Mouse (Mus musculus) lung, postnatal 10 days (tissue): ENCODE data around the gene Cyb561d2.

Experiments
- DNase-seq: peaks from one replicate; pipeline ENCODE4 v3.0.0; 2021

Gene Cyb561d2

GRCm38 (mm10) chr9:107571534-107572326, 29.7 kb upstream of the Cyb561d2 start:
- DNase-seq = peak; percentile 56

GRCm38 (mm10) chr9:107570845-107571244, 28.9 kb upstream of the Cyb561d2 start:
- no peak for DNase-seq

- no peak for DNase-seq
Observed at GRCm38 (mm10) chr9:107570016-107570415, 28.0 kb upstream of the Cyb561d2 start.

GRCm38 (mm10) chr9:107569270-107569669, 27.3 kb upstream of the Cyb561d2 start:
- DNase-seq = no peak

- peak; percentile 92 for DNase-seq
Observed at GRCm38 (mm10) chr9:107568331-107569261, 26.6 kb upstream of the Cyb561d2 start.

- DNase-seq = peak; percentile 76
Observed at GRCm38 (mm10) chr9:107567702-107568319, 25.8 kb upstream of the Cyb561d2 start, which contains the start of gene Hyal2. Gene Hyal2 (plus strand): TSS chr9:107567945.

GRCm38 (mm10) chr9:107566855-107567254, 24.9 kb upstream of the Cyb561d2 start:
- DNase-seq = peak; percentile 82

GRCm38 (mm10) chr9:107566041-107566709, 24.2 kb upstream of the Cyb561d2 start:
- DNase-seq = peak; percentile 94

- peak; percentile 65 for DNase-seq
Observed at GRCm38 (mm10) chr9:107565556-107565955, 23.6 kb upstream of the Cyb561d2 start.

- peak; percentile 96 for DNase-seq
Observed at GRCm38 (mm10) chr9:107563029-107563581, 21.1 kb upstream of the Cyb561d2 start, which contains the start of gene Tusc2. Gene Tusc2 (plus strand): TSS chr9:107563255.

- DNase-seq = no peak
Observed at GRCm38 (mm10) chr9:107556346-107556745, 14.4 kb upstream of the Cyb561d2 start.

- DNase-seq = no peak
Observed at GRCm38 (mm10) chr9:107555701-107556100, 13.7 kb upstream of the Cyb561d2 start.

GRCm38 (mm10) chr9:107555031-107555457, 13.1 kb upstream of the Cyb561d2 start:
- peak; percentile 86 for DNase-seq

- peak; percentile 96 for DNase-seq
Observed at GRCm38 (mm10) chr9:107554319-107554825, 12.4 kb upstream of the Cyb561d2 start.

GRCm38 (mm10) chr9:107553541-107554318, 11.7 kb upstream of the Cyb561d2 start:
- peak; percentile 46 for DNase-seq

- DNase-seq = no peak
Observed at GRCm38 (mm10) chr9:107552690-107553393, 10.8 kb upstream of the Cyb561d2 start.

GRCm38 (mm10) chr9:107551890-107552355, 9.9 kb upstream of the Cyb561d2 start:
- no peak for DNase-seq

- peak; percentile 82 for DNase-seq
Observed at GRCm38 (mm10) chr9:107551117-107551889, 9.3 kb upstream of the Cyb561d2 start, which contains the start of gene Rassf1. Gene Rassf1 (plus strand): TSS chr9:107551555.

GRCm38 (mm10) chr9:107550491-107551116, 8.6 kb upstream of the Cyb561d2 start:
- peak; percentile 44 for DNase-seq
